Mouse (Mus musculus) layer of hippocampus, adult 2 months (tissue): ENCODE data around the gene Map4k2. TPM values are rescaled to one million over a fixed set of nuclear protein-coding genes. Genes with fewer than 3 reads are reported as not detected.

ENCODE experiments used
- DNase-seq, 2 experiments: peaks; one replicate each; pipeline ENCODE4 v3.0.0; 2022; ENCODE audit warnings: low spot score in 2 of 2
- H3K27ac ChIP-seq: fragments of 200-600 bp; 2 replicates; pipeline ENCODE4 v1.8.1; 2022
- H3K4me3 ChIP-seq: fragments of 200-600 bp; 2 replicates; pipeline ENCODE4 v1.8.1; 2022; ENCODE audit warnings: mild to moderate bottlenecking
- CTCF ChIP-seq: fragments of 200-600 bp; conservative IDR thresholded peaks from 2 replicates; pipeline ENCODE4 v1.8.1; 2022; ENCODE audit warnings: antibody characterized with exemption, mild to moderate bottlenecking, moderate library complexity
- microRNA-seq, 2 experiments: library from miRNA; unstranded; fragments of <30 nt; microRNA quantifications; one replicate each; pipeline ENCODE4 v1.2.0; 2021
- total RNA-seq, 2 experiments: library from RNA; stranded (reverse); gene quantifications; 2 replicates each; pipeline ENCODE4 v1.2.3; 2021

The Map4k2 gene
- total RNA-seq, 2 experiments from 2014 or later, result 81.9 to 105 TPM

DNA sequence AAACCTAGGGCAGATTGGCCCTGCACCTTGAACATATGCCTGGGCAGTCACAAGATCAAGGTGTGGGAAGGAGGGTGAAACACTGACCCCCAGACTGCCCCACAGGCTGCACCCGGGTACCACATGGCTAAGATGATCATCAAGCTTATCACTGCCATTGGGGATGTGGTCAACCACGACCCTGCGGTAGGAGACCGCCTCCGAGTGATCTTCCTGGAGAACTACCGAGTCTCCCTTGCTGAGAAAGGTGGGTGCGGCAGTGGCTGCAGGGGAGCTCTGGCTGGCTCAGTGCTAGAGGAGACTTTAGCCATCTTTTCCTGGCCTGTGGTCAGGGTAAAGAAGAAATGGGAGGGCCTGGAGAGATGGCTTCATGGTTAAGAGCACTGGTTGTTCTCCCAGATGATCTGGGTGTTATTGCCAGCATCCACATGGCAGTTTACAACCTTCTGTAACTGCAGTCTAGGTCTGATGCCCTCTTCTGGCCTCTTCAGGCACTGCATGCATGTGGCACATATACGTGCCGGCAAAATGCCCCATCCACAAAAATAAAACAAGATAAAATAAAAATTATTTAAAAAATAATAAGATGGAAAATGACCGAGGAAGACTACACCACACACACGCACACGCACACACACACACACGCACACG, 51.9 kb downstream of the Map4k2 start:
- Histone ChIP-seq H3K4me3 (no peak overlapping the region), H3K27ac (no peak overlapping the region)
- peak; percentile 59 for TF ChIP-seq CTCF
- no peak for DNase-seq

- no peak for DNase-seq
- Histone ChIP-seq H3K27ac (no peak overlapping the region), H3K4me3 (no peak overlapping the region)
- no peak for TF ChIP-seq CTCF
Observed at GRCm38 (mm10) chr19:6393637-6394036, 52.7 kb downstream of the Map4k2 start.

DNA sequence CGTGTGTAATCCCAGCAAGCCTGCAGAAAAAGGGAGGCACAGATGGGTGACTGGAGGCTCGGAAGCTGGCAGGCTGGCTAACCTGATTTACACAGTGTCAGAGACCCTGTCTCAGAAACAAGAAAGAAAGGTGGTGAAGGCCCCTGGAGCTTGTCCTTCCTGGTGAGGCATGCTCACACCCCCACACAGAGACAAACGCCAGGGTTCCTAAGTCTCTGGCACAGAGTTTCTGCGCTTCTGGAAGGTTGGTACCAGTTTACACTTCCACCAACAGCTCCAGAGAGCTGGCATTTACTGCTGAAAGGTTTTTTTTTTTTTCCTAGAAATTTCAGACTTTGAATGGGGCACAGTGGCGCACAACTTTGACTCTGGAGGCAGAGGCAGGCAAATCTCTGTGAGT, 55.3 kb downstream of the Map4k2 start:
- no peak for DNase-seq
- no peak overlapping the region for H3K27ac ChIP-seq
- H3K4me3 ChIP-seq, result no peak overlapping the region
- no peak for TF ChIP-seq CTCF

GRCm38 (mm10) chr19:6397582-6398249, 56.8 kb downstream of the Map4k2 start:
- no peak for DNase-seq
- H3K4me3 ChIP-seq, result no peak overlapping the region
- H3K27ac ChIP-seq, result 0 out of 2 replicates have a peak overlapping the region, but pooled peaks have one; percentile 32
- no peak for TF ChIP-seq CTCF

DNA sequence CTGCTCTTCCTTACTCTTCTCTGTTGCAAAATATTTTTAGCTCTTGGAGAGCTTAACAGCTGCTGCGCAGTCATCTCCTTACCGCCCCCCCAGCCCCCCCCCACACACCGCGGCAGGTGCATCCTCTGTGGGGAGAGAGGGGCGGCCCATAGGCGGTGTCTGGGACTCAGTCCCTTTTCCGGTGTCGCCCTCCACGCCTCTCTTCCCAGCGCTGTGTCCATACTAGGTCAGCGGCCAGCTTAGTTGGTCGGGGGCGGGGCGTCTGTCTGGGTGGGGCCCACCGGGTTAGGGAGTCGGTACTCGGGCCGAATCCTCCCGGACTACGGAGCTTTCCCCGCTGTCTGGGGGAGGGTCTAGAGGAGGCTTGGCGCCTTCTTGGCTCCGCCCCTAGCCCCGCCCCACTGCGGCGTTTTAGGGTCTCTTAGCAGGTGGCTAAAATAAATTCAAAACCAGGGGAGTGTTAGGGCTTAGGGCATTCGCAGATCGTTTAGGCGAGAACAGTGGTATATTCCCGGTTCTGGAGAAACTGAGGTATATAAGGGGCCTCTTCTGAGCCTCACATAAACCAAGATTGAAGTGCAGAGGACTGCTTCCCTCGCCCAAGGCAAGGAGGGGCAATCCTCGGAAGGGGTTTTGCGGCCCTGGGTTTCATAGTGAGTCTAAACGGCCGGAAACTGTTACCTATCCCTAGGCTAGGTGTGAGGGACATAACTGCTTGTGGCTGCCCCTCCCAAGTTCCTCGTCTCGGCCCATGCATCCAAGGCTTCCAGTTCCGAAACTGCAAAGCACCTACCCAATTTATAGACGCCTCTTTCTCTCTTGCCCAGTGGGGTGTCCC, 57.7 kb downstream of the Map4k2 start:
- no peak for DNase-seq
- peak overlapping the region; percentile 74 for H3K27ac ChIP-seq
- no peak for TF ChIP-seq CTCF
- H3K4me3 ChIP-seq, result peak overlapping the region; percentile 62

DNA sequence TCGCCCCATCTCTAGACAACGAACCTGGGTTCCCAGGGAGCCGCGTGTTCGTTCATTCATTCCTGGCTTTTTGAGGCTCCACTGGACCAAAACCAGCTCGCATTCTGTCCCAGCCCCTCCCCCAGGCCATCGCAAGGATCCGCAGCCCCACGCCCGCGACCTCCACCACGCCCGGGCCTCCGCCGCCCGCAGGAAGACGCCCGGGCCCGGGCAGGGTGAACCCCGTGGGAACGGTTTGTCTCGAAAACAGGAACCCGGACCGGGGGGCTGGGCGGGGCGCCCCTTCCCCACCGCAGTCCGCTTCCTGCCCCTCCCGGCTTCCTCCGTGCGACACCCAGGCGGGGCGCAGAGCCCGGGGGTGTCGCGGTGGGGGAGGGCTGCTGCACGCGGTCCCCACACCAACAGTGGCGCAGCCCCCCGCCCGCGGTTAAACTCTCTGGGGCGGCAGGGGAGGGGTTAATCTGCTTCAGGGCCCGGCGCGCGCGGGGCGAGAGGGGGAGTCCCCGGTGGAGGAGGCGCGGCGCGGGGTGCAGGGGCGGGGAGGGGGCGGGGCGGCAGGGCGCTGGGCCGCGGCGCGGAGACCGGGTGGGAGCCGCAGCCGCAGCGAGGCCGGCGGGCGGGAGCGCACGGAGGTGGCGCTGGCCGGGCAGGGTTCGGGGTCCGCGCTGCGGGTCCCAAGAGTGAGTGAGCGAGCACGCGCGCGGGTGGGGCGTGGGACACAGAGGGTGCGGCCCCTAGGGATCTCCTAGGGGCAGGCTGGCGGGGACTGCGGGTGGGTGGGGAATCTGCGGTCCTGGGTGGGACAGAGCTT, 58.6 kb downstream of the Map4k2 start, which contains the start of gene Rasgrp2:
TSS of gene Rasgrp2 (plus strand) at position 56 of the 811 bp plus-strand sequence.
- no peak for TF ChIP-seq CTCF
- no peak for DNase-seq
- Histone ChIP-seq H3K27ac (peak within 1 kb of the TSS; percentile 74), H3K4me3 (peak within 1 kb of the TSS; percentile 62)

GRCm38 (mm10) chr19:6400096-6401086, 59.5 kb downstream of the Map4k2 start:
- TF ChIP-seq CTCF, result 0 out of 2 replicates have a peak, but pooled peaks have one; percentile 3
- H3K27ac ChIP-seq, result peak overlapping the region; percentile 69
- peak overlapping the region; percentile 62 for H3K4me3 ChIP-seq
- DNase-seq, result no peak

DNA sequence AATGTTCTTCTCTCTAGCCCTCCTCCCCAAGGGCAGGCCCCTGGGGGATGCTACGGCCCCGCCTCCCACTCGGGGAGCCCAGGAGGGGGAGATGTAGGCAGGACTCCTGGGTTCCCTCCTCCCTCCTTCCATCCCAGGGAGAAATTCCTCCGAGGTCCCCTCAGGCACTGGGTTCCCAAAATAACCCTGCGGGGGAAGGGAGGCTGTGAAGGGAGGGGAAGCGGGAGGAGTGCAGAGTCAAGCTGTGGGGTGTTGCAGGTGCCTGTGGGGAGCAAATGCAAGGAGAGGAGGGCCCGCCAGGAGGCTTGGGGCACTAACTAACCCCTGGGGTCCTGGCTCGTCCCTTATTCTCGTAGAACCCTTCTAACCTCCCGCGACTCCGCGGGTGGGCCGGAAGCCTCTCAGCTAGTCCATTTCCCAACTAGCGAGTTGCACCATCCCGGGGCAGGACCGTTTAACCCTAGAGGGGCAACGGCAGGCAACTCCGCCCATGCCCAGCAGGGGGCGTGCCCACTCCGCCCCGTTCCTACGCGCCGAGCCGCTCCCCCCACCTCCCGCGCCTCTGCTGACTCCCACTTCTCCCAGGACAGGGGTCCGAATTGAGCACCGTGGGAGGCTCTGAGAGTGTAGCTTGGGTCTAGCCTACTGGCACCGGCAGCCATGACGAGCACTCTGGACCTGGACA, 60.3 kb downstream of the Map4k2 start:
- Histone ChIP-seq H3K4me3 (peak overlapping the region; percentile 62), H3K27ac (peak overlapping the region; percentile 47)
- TF ChIP-seq CTCF, result peak; percentile 96
- peak in 1 of 2 experiments; percentile 61 for DNase-seq

- no peak for DNase-seq
- TF ChIP-seq CTCF, result no peak
- H3K4me3 ChIP-seq, result peak overlapping the region; percentile 62
- 0 out of 2 replicates have a peak overlapping the region, but pooled peaks have one; percentile 47 for H3K27ac ChIP-seq
Observed at GRCm38 (mm10) chr19:6401951-6402350, 61.0 kb downstream of the Map4k2 start.

DNA sequence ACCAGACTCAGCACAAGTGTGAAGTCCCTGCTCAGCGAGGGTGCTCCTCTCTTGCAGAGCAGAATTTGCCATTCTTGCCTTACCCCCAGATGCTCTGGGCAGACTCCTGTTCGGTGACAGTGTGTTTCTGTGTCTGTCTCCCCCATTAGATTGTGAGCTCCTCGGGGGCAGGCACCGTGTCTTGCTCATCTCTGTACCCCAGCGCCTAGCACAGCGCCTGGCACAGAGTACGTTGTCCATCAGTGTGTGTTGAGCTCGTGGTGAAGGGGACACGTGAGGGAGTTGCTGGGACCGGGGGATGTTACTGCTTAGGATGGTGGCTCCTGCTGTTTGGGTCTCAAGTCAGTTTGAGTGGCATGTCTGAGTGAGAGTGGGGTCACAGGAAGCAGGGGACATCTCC, 62.9 kb downstream of the Map4k2 start:
- Histone ChIP-seq H3K27ac (no peak overlapping the region), H3K4me3 (no peak overlapping the region)
- no peak for TF ChIP-seq CTCF
- DNase-seq, result no peak

Small RNA genes within 50 kb of the gene (microRNA-seq; reads per million reads assigned to microRNA genes)
- 2.2 to 4.2 reads per million in 2 experiments for gene Mir6989

Other genes with a start within 250 kb of the Map4k2 start
- gene AC131692.1, start 246.7 kb upstream of the Map4k2 start, total RNA-seq, result not detected
- under 1 TPM in 1 of 2 experiments, not detected in 1; 0.17 TPM for gene Naaladl1, start 235.4 kb upstream of the Map4k2 start, total RNA-seq
- 10 to 100 TPM; 14.0 to 15.0 TPM for gene Sac3d1, start 222.5 kb upstream of the Map4k2 start, total RNA-seq
- 10 to 100 TPM; 43.5 to 46.0 TPM for gene Snx15, start 212.8 kb upstream of the Map4k2 start, total RNA-seq
- gene Batf2, start 200.2 kb upstream of the Map4k2 start, total RNA-seq, result under 1 TPM in 1 of 2 experiments, not detected in 1; 0.29 TPM
- 10 to 100 TPM; 72.1 to 76.9 TPM for gene Arl2, start 199.6 kb upstream of the Map4k2 start, total RNA-seq
- not detected for gene Majin, start 156.7 kb upstream of the Map4k2 start, total RNA-seq
- gene Gpha2, start 114.8 kb upstream of the Map4k2 start, total RNA-seq, result not detected
- 100 to 1,000 TPM; 127 to 137 TPM for gene Ppp2r5b, start 105.3 kb upstream of the Map4k2 start, total RNA-seq
- gene Atg2a, start 99.5 kb upstream of the Map4k2 start, total RNA-seq, result 10 to 100 TPM; 32.5 to 39.0 TPM
- gene Ehd1, start 64.4 kb upstream of the Map4k2 start, total RNA-seq, result 10 to 100 TPM; 80.2 to 82.3 TPM
- gene Cdc42bpg, start 34.7 kb upstream of the Map4k2 start, total RNA-seq, result 1 to 10 TPM; 5.0 to 5.6 TPM
- 10 to 100 TPM; 63.3 to 72.1 TPM for gene Men1, start 6.2 kb upstream of the Map4k2 start, total RNA-seq
- gene Sf1, start 22.6 kb downstream of the Map4k2 start, total RNA-seq, result 100 to 1,000 TPM; 208 to 222 TPM
- gene Pygm, start 43.3 kb downstream of the Map4k2 start, total RNA-seq, result 10 to 100 TPM; 13.0 to 18.8 TPM
- gene Rasgrp2, start 58.2 kb downstream of the Map4k2 start, total RNA-seq, result 10 to 100 TPM; 31.3 to 36.7 TPM
- 100 to 1,000 TPM; 405 to 437 TPM for gene Nrxn2, start 77.6 kb downstream of the Map4k2 start, total RNA-seq
- gene Slc22a12, start 201.9 kb downstream of the Map4k2 start, total RNA-seq, result under 1 TPM; 0.20 to 0.37 TPM